Mouse (Mus musculus) heart, postnatal 0 days (tissue): Measurements from ENCODE around the gene 9330161L09Rik. TPM values are rescaled to one million over a fixed set of nuclear protein-coding genes. Genes with fewer than 3 reads are reported as not detected.
"Not testable (repeated sequence)": the region's sequence is repeated elsewhere in the genome, so short reads cannot be mapped to it uniquely, and the experiment has no call there.

Source experiments
- ATAC-seq: fragments of 200-750 bp; cut with Nextera tagmentation; 2 replicates; pipeline ENCODE4 v1.8.0; 2017; ENCODE audit warnings: low read depth, moderate number of reproducible peaks, moderate library complexity; ENCODE audit not compliant: insufficient read depth
- DNase-seq: peaks from one replicate; pipeline ENCODE4 v3.0.0-alpha.2; 2016; ENCODE audit warnings: low spot score
- H3K27ac ChIP-seq: fragments of 300-500 bp; sonication (generic); 2 replicates; pipeline ENCODE4 v1.5.1; 2014; ENCODE audit warnings: low read depth, mild to moderate bottlenecking
- H3K27me3 ChIP-seq: fragments of 300-500 bp; sonication (generic); 2 replicates; pipeline ENCODE4 v1.6.1; 2014; ENCODE audit warnings: low read length, mixed read lengths; ENCODE audit not compliant: control insufficient read depth, insufficient read depth
- H3K36me3 ChIP-seq: fragments of 300-500 bp; sonication (generic); replicated peaks from 2 replicates; pipeline ENCODE4 v1.6.1; 2014; ENCODE audit warnings: low read length, mixed read lengths; ENCODE audit not compliant: control insufficient read depth, insufficient read depth
- H3K4me1 ChIP-seq: fragments of 300-500 bp; sonication (generic); 2 replicates; pipeline ENCODE4 v1.6.1; 2014; ENCODE audit warnings: antibody characterized with exemption; ENCODE audit not compliant: control insufficient read depth, insufficient read depth
- H3K4me2 ChIP-seq: fragments of 300-500 bp; sonication (generic); 2 replicates; pipeline ENCODE4 v1.6.1; 2014; ENCODE audit warnings: low read depth, mild to moderate bottlenecking, low read length, moderate library complexity
- H3K4me3 ChIP-seq: fragments of 300-500 bp; sonication (generic); 2 replicates; pipeline ENCODE4 v1.5.1; 2014; ENCODE audit warnings: low read depth, low read length
- H3K9ac ChIP-seq: fragments of 300-500 bp; sonication (generic); replicated peaks from 2 replicates; pipeline ENCODE4 v1.6.1; 2014; ENCODE audit warnings: low read depth, low read length, mixed read lengths
- H3K9me3 ChIP-seq: fragments of 300-500 bp; sonication (generic); replicated peaks from 2 replicates; pipeline ENCODE4 v1.6.1; 2016; ENCODE audit warnings: low read length; ENCODE audit not compliant: control insufficient read depth
- CTCF ChIP-seq: IDR thresholded peaks from 2 replicates; pipeline ENCODE4 v1.5.1; 2016; ENCODE audit warnings: antibody characterized with exemption, control low read depth, low read depth
- EP300 ChIP-seq: IDR thresholded peaks from 2 replicates; pipeline ENCODE4 v1.6.1; 2016; ENCODE audit warnings: antibody characterized with exemption, low read depth
- WGBS: fragments of 180-500 bp; shearing (Covaris S2); extraction: QIAGEN DNeasy Blood & Tissue Kit; methylation state at CpG from one replicate; pipeline ENCODE4 v1.1.7; 2014; 5-methylcytosine and 5-hydroxymethylcytosine counted together
- polyA plus RNA-seq: library from polyadenylated mRNA; unstranded; fragments of >200 nt; fragmentation: Nextera tagmentation; extraction: Ambion mirVana; gene quantifications from 2 replicates; pipeline ENCODE4 v1.2.1, GENCODE M21; 2015
- total RNA-seq: library from RNA; depleted of rRNA; stranded (reverse); fragments of >200 nt; gene quantifications from 2 replicates; pipeline ENCODE4 v1.2.3, GENCODE M21; 2014; ENCODE audit warnings: low replicate concordance; rRNA removed

9330161L09Rik gene
- 2.5 and 2.8 TPM in 2 replicates for total RNA-seq
- polyA plus RNA-seq: 0.27 and 0.34 TPM in 2 replicates

DNA sequence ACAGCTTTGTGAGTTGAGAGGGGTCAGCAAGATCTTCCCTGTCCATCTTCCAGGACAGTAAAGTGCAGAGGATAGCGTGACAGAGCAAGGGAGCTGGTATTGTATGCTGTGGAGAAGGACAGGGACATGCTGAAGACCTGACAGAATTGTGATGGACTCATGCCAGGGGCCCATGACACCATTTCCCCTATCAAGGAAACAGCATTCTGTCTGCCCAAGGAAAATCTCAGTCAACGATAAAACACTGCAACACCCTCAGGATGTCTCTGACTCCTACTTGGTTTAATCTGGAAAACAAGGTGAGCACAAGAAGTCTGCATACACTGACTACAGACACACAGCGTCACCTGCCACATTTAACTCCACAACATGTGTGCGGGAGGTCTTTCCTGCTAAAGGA is at the start of gene 9330161L09Rik:
9330161L09Rik (minus strand) TSS at position 101 of the 400 bp plus-strand sequence.
- Histone ChIP-seq H3K4me3 (no peak within 1 kb of the TSS), H3K9ac (no peak within 1 kb of the TSS), H3K9me3 (no peaks in the 10 kb centered on the region), H3K27me3 (no peaks in the 10 kb centered on the region), H3K4me1 (no peaks in the 10 kb centered on the region), H3K4me2 (no peak within 1 kb of the TSS), H3K27ac (no peak within 1 kb of the TSS), H3K36me3 (peaks cover 91% of the 10 kb centered on the region)
- DNase-seq (no peak), ATAC-seq (no peak)
- TF ChIP-seq EP300 (no peak), CTCF (no peak)
- 87% methylated on average over 4 of the region's 4 CpGs for WGBS

DNA sequence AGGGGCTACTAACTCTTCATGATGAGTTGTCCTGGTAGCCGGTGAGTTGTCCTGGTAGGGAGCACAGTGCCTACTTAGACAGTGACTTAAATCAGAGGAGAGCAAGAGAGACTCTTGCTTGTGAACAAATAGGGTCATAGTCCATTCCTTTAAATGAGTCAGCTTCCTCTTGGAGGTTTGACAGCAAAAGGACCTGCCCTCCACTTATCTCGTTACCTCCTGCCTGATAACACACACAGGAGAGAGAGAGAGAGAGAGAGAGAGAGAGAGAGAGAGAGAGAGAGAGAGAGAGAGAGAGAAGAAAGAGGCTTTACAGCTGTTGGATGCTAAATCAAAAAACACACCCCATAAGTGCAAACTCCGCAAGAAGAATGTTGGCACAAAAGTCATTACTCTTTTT is 49.5 kb upstream of the 9330161L09Rik start, which contains the start of gene Ifi27l2b:
Ifi27l2b (minus strand) TSS at position 84 of the 400 bp plus-strand sequence.
- H3K27me3 ChIP-seq: no peaks in the 10 kb centered on the region
- no peak for ATAC-seq
- no peak within 1 kb of the TSS for H3K4me2 ChIP-seq
- H3K27ac ChIP-seq: no peak within 1 kb of the TSS
- DNase-seq: no peak
- WGBS: 34% methylated on average over 3 of the region's 3 CpGs
- TF ChIP-seq CTCF (no peak), EP300 (no peak)
- no peak within 1 kb of the TSS for H3K9ac ChIP-seq
- no peaks in the 10 kb centered on the region for H3K9me3 ChIP-seq
- H3K4me1 ChIP-seq: no peaks in the 10 kb centered on the region
- no peak within 1 kb of the TSS for H3K4me3 ChIP-seq
- H3K36me3 ChIP-seq: no peaks in the 10 kb centered on the region

DNA sequence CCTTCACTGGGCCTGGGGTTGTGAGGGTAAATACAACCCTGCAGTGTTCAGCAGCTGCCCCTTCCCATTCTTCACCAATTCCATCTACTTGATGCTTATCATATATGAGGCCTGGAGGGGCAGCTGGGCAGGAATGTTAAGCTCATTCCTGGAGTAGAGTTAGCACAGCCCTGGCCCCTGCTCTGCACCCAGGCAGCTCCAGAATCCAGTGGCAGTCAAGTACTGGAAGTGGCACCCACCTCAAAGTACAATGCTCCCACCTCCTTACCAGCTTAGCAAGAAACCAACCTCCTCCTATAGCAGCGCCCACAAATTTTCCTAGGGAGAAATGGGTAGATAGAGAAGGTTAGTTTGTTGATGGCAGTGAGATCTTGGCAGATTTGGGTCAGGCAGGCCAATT is 49.1 kb upstream of the 9330161L09Rik start:
- not testable (repeated sequence) for DNase-seq, H3K4me3 ChIP-seq

DNA sequence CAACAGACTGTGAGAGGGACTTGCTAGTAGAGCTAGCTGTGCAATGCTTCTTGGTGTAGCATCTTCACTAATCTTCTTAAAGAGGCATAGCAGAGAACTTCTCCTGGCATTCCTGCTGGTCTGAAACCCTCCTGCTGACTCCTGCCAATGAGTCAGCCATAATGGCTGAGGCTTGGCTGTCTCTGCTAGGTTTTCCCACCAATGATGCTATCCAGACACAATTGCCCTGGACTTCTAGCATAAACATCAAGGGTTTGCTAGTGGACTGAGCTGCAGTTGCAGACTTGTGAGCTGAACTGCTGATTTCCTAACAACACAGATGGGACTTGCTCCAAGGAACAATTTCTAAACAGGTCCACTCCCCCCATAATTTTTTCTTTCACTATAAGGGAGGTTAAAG is 45.7 kb upstream of the 9330161L09Rik start:
- no peak for DNase-seq
- no peak overlapping the region for H3K4me2 ChIP-seq
- H3K4me3 ChIP-seq: no peak overlapping the region
- H3K36me3 ChIP-seq: no peaks in the 10 kb centered on the region
- no peak for TF ChIP-seq EP300
- no peak for TF ChIP-seq CTCF
- no peaks in the 10 kb centered on the region for H3K9me3 ChIP-seq
- no peak for ATAC-seq
- H3K27me3 ChIP-seq: no peaks in the 10 kb centered on the region
- H3K9ac ChIP-seq: no peak overlapping the region
- no peaks in the 10 kb centered on the region for H3K4me1 ChIP-seq
- no peak overlapping the region for H3K27ac ChIP-seq

More for the DNA sequence above, 49.1 kb upstream of the 9330161L09Rik start:
- ATAC-seq, H3K4me2 ChIP-seq, H3K27ac ChIP-seq, H3K27me3 ChIP-seq, H3K4me1 ChIP-seq, H3K36me3 ChIP-seq, H3K9me3 ChIP-seq, H3K9ac ChIP-seq: not testable (repeated sequence)
- no CpG with 5 or more reads among the region's 1 CpGs for WGBS

DNA sequence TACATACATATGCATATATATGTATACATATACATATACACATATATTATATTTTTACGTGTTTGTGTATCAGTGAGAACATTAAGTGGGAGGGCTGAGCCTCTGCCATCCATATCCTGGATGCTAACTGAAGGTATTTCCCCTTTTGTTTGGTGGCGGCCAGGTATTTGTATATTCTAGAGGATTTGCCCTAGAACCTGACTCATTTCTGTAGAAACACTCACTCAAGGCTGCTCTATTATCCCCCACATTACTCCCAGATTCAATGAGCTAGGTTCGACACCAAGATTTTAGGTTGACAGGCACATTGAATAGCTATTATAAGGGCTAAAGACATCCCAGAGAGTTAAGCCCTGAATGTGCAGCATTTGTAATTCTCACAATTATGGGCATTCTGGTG is 37.4 kb upstream of the 9330161L09Rik start:
- Histone ChIP-seq H3K4me2 (no peak overlapping the region), H3K4me3 (no peak overlapping the region), H3K4me1 (no peaks in the 10 kb centered on the region), H3K9me3 (no peaks in the 10 kb centered on the region), H3K27ac (no peak overlapping the region), H3K27me3 (no peaks in the 10 kb centered on the region), H3K9ac (no peak overlapping the region), H3K36me3 (no peaks in the 10 kb centered on the region)
- TF ChIP-seq EP300: no peak
- TF ChIP-seq CTCF: no peak
- ATAC-seq (no peak), DNase-seq (no peak)
- WGBS: 75% methylated on average over 3 of the region's 3 CpGs

DNA sequence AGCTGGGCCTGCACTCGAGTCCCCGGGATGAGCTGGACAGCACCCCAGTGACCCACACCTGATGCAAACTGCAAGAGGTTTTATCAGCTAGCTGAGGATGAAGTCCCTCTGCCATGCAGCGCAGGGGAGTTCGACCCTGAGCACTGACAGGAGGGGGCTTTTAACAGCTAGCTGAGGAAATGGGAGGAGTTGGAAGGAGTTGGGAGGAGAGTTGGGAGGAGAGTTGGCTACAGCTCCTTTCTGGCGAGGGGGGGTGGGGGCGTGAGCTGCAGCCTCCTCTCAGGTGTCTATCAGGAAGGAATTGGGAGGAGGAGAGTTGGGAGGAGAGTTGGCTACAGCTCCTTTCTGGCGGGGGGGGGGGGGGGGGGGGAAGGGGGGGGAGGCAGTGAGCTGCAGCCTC is 36.6 kb upstream of the 9330161L09Rik start:
- not testable (repeated sequence) for DNase-seq, H3K27ac ChIP-seq, ATAC-seq, H3K4me3 ChIP-seq, H3K27me3 ChIP-seq, H3K4me1 ChIP-seq, H3K9me3 ChIP-seq, H3K36me3 ChIP-seq, H3K9ac ChIP-seq, H3K4me2 ChIP-seq
- WGBS: 23% methylated on average over 5 of the region's 7 CpGs
